Mouse (Mus musculus) liver, adult (tissue): ENCODE results near the gene Lrrc28.

Experiments
- GATA4 ChIP-seq: IDR thresholded peaks from 2 replicates; pipeline ENCODE4 v1.6.1; 2014; ENCODE audit warnings: mild to moderate bottlenecking, low read length; ENCODE audit not compliant: insufficient replicate concordance

The Lrrc28 gene

GRCm38 (mm10) chr7:67578783-67579482 lies 66.1 kb downstream of the Lrrc28 start:
- TF ChIP-seq GATA4: no peak

GRCm38 (mm10) chr7:67578044-67578443 lies 67.0 kb downstream of the Lrrc28 start:
- no peak for TF ChIP-seq GATA4

GRCm38 (mm10) chr7:67566510-67567237 lies 78.4 kb downstream of the Lrrc28 start:
- no peak for TF ChIP-seq GATA4

GRCm38 (mm10) chr7:67565132-67565531 lies 79.9 kb downstream of the Lrrc28 start:
- TF ChIP-seq GATA4: no peak

GRCm38 (mm10) chr7:67562176-67562575 lies 82.9 kb downstream of the Lrrc28 start:
- TF ChIP-seq GATA4: no peak

GRCm38 (mm10) chr7:67559486-67559885 lies 85.6 kb downstream of the Lrrc28 start:
- no peak for TF ChIP-seq GATA4

- TF ChIP-seq GATA4: no peak
Measured at GRCm38 (mm10) chr7:67558230-67558629, 86.8 kb downstream of the Lrrc28 start.

- no peak for TF ChIP-seq GATA4
Measured at GRCm38 (mm10) chr7:67554863-67555262, 90.2 kb downstream of the Lrrc28 start.

- TF ChIP-seq GATA4: no peak
Measured at GRCm38 (mm10) chr7:67551242-67551641, 93.8 kb downstream of the Lrrc28 start.

GRCm38 (mm10) chr7:67549073-67549561 lies 96.0 kb downstream of the Lrrc28 start:
- TF ChIP-seq GATA4: no peak

GRCm38 (mm10) chr7:67548599-67549041 lies 96.4 kb downstream of the Lrrc28 start:
- TF ChIP-seq GATA4: no peak

- TF ChIP-seq GATA4: no peak
Measured at GRCm38 (mm10) chr7:67546282-67546681, 98.8 kb downstream of the Lrrc28 start.

- no peak for TF ChIP-seq GATA4
Measured at GRCm38 (mm10) chr7:67544586-67544985, 100.5 kb downstream of the Lrrc28 start.

GRCm38 (mm10) chr7:67543641-67544040 lies 101.4 kb downstream of the Lrrc28 start:
- no peak for TF ChIP-seq GATA4

- no peak for TF ChIP-seq GATA4
Measured at GRCm38 (mm10) chr7:67536588-67537372, 108.3 kb downstream of the Lrrc28 start.
